Mouse (Mus musculus) kidney, embryonic 14.5 days (tissue): ENCODE measurements at regions not wholly inside any gene's neighbourhood (a gene's known extent, or its start where the extent isn't known, plus 50 kb on each side); places are given as distances from the start of the nearest gene placed in this dataset.

Experiments
- ATAC-seq: fragments of 200-750 bp; cut with Nextera tagmentation; 2 replicates; pipeline ENCODE4 v1.8.0; 2017; ENCODE audit warnings: moderate number of reproducible peaks, mild to moderate bottlenecking, moderate TSS enrichment, moderate library complexity; ENCODE audit not compliant: low FRiP score, low TSS enrichment
- H3K27ac ChIP-seq: fragments of 300-500 bp; sonication (generic); 2 replicates; pipeline ENCODE4 v1.5.1; 2014; ENCODE audit warnings: low read depth, mild to moderate bottlenecking, low read length, moderate library complexity, mixed read lengths
- H3K27me3 ChIP-seq: fragments of 300-500 bp; sonication (generic); 2 replicates; pipeline ENCODE4 v1.6.1; 2014; ENCODE audit warnings: mild to moderate bottlenecking, low read length; ENCODE audit not compliant: control insufficient read depth, insufficient read depth
- H3K36me3 ChIP-seq: fragments of 300-500 bp; sonication (generic); 2 replicates; pipeline ENCODE4 v1.6.1; 2014; ENCODE audit warnings: low read length, mixed read lengths; ENCODE audit not compliant: control insufficient read depth, insufficient read depth
- H3K4me1 ChIP-seq: fragments of 300-500 bp; sonication (generic); 2 replicates; pipeline ENCODE4 v1.6.1; 2014; ENCODE audit warnings: low read length, mixed read lengths; ENCODE audit not compliant: control insufficient read depth, insufficient read depth
- H3K4me2 ChIP-seq: fragments of 300-500 bp; sonication (generic); replicated peaks from 2 replicates; pipeline ENCODE4 v1.6.1; 2014; ENCODE audit warnings: low read depth, mild to moderate bottlenecking, low read length
- H3K4me3 ChIP-seq: fragments of 300-500 bp; sonication (generic); 2 replicates; pipeline ENCODE4 v1.5.1; 2014; ENCODE audit warnings: mild to moderate bottlenecking, low read length
- H3K9ac ChIP-seq: fragments of 300-500 bp; sonication (generic); 2 replicates; pipeline ENCODE4 v1.6.1; 2014; ENCODE audit warnings: low read depth, mild to moderate bottlenecking, low read length, moderate library complexity
- H3K9me3 ChIP-seq: fragments of 300-500 bp; sonication (generic); 2 replicates; pipeline ENCODE4 v1.6.1; 2016; ENCODE audit warnings: low read length; ENCODE audit not compliant: control insufficient read depth
- WGBS: fragments of 180-500 bp; shearing (Covaris S2); extraction: QIAGEN DNeasy Blood & Tissue Kit; methylation state at CpG from one replicate; pipeline ENCODE4 v1.1.7; 2014; 5-methylcytosine and 5-hydroxymethylcytosine counted together

GRCm38 (mm10) chr8:116346990-116347389 is 157.8 kb upstream of the Dynlrb2 start:
- no peak for ATAC-seq
- 91% methylated on average over 5 of the region's 5 CpGs for WGBS
- H3K27me3 ChIP-seq: no peaks in the 10 kb centered on the region

GRCm38 (mm10) chr8:116344590-116345222 is 160.1 kb upstream of the Dynlrb2 start:
- Histone ChIP-seq H3K36me3 (no peaks in the 10 kb centered on the region), H3K4me2 (no peak overlapping the region), H3K4me1 (no peaks in the 10 kb centered on the region), H3K4me3 (no peak overlapping the region), H3K9me3 (no peaks in the 10 kb centered on the region), H3K9ac (no peak overlapping the region), H3K27ac (no peak overlapping the region), H3K27me3 (no peaks in the 10 kb centered on the region)
- ATAC-seq: no peak
- 74% methylated on average over 5 of the region's 5 CpGs for WGBS

More at GRCm38 (mm10) chr8:116346990-116347389, 157.8 kb upstream of the Dynlrb2 start:
- Histone ChIP-seq H3K4me1 (no peaks in the 10 kb centered on the region), H3K4me2 (no peak overlapping the region), H3K9ac (no peak overlapping the region), H3K4me3 (no peak overlapping the region), H3K9me3 (no peaks in the 10 kb centered on the region), H3K36me3 (no peaks in the 10 kb centered on the region), H3K27ac (no peak overlapping the region)

DNA sequence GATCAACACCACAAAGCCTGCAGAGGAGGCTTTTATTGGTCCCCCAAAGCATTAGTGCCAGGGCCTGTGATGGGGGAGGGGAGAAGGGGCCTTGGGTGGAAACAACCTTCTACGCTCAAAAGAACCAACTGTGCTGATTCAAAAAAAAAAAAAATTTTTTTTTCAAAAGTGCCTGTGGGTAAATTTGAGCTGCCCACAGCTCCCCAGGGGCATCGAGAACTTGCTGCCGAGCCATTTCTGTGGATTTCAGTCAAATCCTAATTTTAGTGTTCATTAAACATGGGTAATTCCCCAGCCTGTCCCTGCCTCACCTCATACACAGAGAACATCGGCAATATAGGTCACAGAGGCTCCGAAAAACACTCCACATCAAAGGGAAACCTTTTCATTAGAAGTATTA is 161.2 kb upstream of the Dynlrb2 start:
- Histone ChIP-seq H3K4me3 (no peak overlapping the region), H3K27ac (no peak overlapping the region), H3K36me3 (no peaks in the 10 kb centered on the region), H3K4me1 (no peaks in the 10 kb centered on the region), H3K4me2 (no peak overlapping the region), H3K9me3 (no peaks in the 10 kb centered on the region), H3K27me3 (no peaks in the 10 kb centered on the region), H3K9ac (no peak overlapping the region)
- no peak for ATAC-seq
- 74% methylated on average over 5 of the region's 5 CpGs for WGBS

DNA sequence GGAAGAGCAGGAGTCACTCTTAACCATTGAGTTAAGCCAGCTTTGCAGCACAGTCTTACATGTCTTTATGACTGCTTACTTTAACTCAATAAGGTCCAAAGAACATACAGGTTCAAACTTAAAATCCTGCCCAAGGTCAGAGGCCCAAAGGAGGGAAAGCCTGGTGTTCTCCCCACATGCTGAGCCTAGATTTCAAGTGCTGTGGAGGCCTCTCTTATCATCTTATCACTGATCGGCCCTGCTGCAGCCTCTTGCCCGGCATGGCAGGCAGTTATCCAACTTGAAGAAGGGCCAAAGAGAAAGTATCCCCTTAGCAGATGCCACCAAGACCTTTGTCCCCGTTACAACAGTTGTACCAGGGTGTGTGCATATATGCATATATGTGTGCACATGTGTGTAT is 170.0 kb upstream of the Dynlrb2 start:
- no peak overlapping the region for H3K9ac ChIP-seq
- no peak for ATAC-seq
- H3K4me2 ChIP-seq: no peak overlapping the region
- H3K27me3 ChIP-seq: no peaks in the 10 kb centered on the region
- WGBS: 91% methylated on average over 3 of the region's 3 CpGs
- no peaks in the 10 kb centered on the region for H3K36me3 ChIP-seq
- H3K4me1 ChIP-seq: no peaks in the 10 kb centered on the region
- H3K27ac ChIP-seq: no peak overlapping the region
- no peak overlapping the region for H3K4me3 ChIP-seq
- no peaks in the 10 kb centered on the region for H3K9me3 ChIP-seq

DNA sequence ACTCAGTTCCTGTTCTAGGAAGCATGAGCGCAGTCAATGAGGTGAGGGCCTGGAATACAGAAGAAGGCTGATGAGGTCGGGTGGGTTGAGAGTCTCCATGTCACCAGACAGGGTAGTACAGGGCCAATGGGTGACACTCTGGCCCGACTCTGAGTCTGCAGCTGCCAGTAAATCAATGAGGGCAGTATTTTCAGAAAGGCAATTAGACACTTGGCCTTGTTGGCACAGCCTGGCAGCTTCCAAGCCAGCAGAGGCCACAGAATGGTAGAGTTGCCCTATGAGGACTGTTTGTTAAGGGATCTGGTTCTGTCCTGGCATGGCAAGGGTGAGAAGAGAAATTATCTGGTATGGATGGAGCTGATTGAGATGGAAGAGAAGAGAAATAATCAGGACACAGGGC is 170.7 kb upstream of the Dynlrb2 start:
- H3K4me3 ChIP-seq: no peak overlapping the region
- no peaks in the 10 kb centered on the region for H3K4me1 ChIP-seq
- H3K9me3 ChIP-seq: no peaks in the 10 kb centered on the region
- WGBS: 79% methylated on average over 3 of the region's 3 CpGs
- H3K27me3 ChIP-seq: no peaks in the 10 kb centered on the region
- H3K9ac ChIP-seq: no peak overlapping the region
- no peaks in the 10 kb centered on the region for H3K36me3 ChIP-seq
- H3K4me2 ChIP-seq: no peak overlapping the region
- no peak overlapping the region for H3K27ac ChIP-seq
- ATAC-seq: no peak

GRCm38 (mm10) chr8:116320014-116320680 is 184.6 kb upstream of the Dynlrb2 start:
- H3K9me3 ChIP-seq: no peaks in the 10 kb centered on the region
- 38% methylated on average over 13 of the region's 13 CpGs for WGBS
- ATAC-seq: peak; percentile 84
- H3K4me2 ChIP-seq: no peak overlapping the region
- H3K27ac ChIP-seq: no peak overlapping the region
- H3K4me3 ChIP-seq: no peak overlapping the region
- no peak overlapping the region for H3K9ac ChIP-seq
- H3K36me3 ChIP-seq: no peaks in the 10 kb centered on the region
- H3K4me1 ChIP-seq: peaks cover 3% of the 10 kb centered on the region; the same call in 1 of the 2 replicates
- no peaks in the 10 kb centered on the region for H3K27me3 ChIP-seq

- WGBS: 60% methylated on average over 5 of the region's 5 CpGs
- Histone ChIP-seq H3K36me3 (no peaks in the 10 kb centered on the region), H3K9me3 (no peaks in the 10 kb centered on the region)
Observed at GRCm38 (mm10) chr8:116315410-116315809, 189.4 kb upstream of the Dynlrb2 start.

GRCm38 (mm10) chr8:116314429-116315092 is 190.2 kb upstream of the Dynlrb2 start:
- H3K27ac ChIP-seq: no peak overlapping the region
- WGBS: 88% methylated on average over 12 of the region's 12 CpGs
- no peak overlapping the region for H3K9ac ChIP-seq
- no peaks in the 10 kb centered on the region for H3K9me3 ChIP-seq
- H3K27me3 ChIP-seq: no peaks in the 10 kb centered on the region
- H3K36me3 ChIP-seq: no peaks in the 10 kb centered on the region
- no peak overlapping the region for H3K4me2 ChIP-seq
- H3K4me1 ChIP-seq: no peaks in the 10 kb centered on the region
- no peak overlapping the region for H3K4me3 ChIP-seq
- ATAC-seq: no peak

More at GRCm38 (mm10) chr8:116315410-116315809, 189.4 kb upstream of the Dynlrb2 start:
- no peak overlapping the region for H3K27ac ChIP-seq
- no peak overlapping the region for H3K9ac ChIP-seq
- no peak overlapping the region for H3K4me2 ChIP-seq
- no peak for ATAC-seq
- H3K4me3 ChIP-seq: no peak overlapping the region
- H3K4me1 ChIP-seq: peaks cover 3% of the 10 kb centered on the region; the same call in 1 of the 2 replicates
- no peaks in the 10 kb centered on the region for H3K27me3 ChIP-seq

GRCm38 (mm10) chr8:116298891-116299290 is 205.9 kb upstream of the Dynlrb2 start:
- Histone ChIP-seq H3K27ac (no peak overlapping the region), H3K27me3 (no peaks in the 10 kb centered on the region), H3K4me1 (no peaks in the 10 kb centered on the region), H3K9me3 (no peaks in the 10 kb centered on the region), H3K9ac (no peak overlapping the region), H3K4me3 (no peak overlapping the region), H3K4me2 (no peak overlapping the region), H3K36me3 (no peaks in the 10 kb centered on the region)
- 90% methylated on average over 7 of the region's 7 CpGs for WGBS
- no peak for ATAC-seq
